Mouse (Mus musculus) E14TG2a.4 (cell line): Measurements from ENCODE around the gene Ccdc177.

ENCODE experiments used
- H3K27me3 ChIP-seq: 2 replicates; pipeline ENCODE4 v1.6.1; 2014; ENCODE audit warnings: low read length, control low read depth; ENCODE audit not compliant: insufficient read depth
- H3K36me3 ChIP-seq: 2 replicates; pipeline ENCODE4 v1.6.1; 2014; ENCODE audit warnings: low read length, control low read depth; ENCODE audit not compliant: insufficient read depth
- H3K4me1 ChIP-seq: replicated peaks from 2 replicates; pipeline ENCODE4 v1.6.1; 2014; ENCODE audit warnings: low read depth, low read length, control low read depth
- H3K4me3 ChIP-seq: replicated peaks from 2 replicates; pipeline ENCODE4 v1.5.1; 2014; ENCODE audit warnings: mild to moderate bottlenecking, low read length
- H3K9me3 ChIP-seq: 2 replicates; pipeline ENCODE4 v1.6.1; 2014; ENCODE audit warnings: low read length, control low read depth
- CTCF ChIP-seq: conservative IDR thresholded peaks from 2 replicates; pipeline ENCODE4 v1.5.1; 2014; ENCODE audit warnings: low read length
- NANOG ChIP-seq: IDR thresholded peaks from 2 replicates; pipeline ENCODE4 v1.6.1; 2014; ENCODE audit warnings: borderline replicate concordance, low read length, mixed read lengths
- POU5F1 ChIP-seq: IDR thresholded peaks from 2 replicates; pipeline ENCODE4 v1.6.1; 2014; ENCODE audit warnings: low read length, borderline replicate concordance

Ccdc177 gene

GRCm38 (mm10) chr12:80778188-80778936 is 17.9 kb upstream of the Ccdc177 start:
- no peaks in the 10 kb centered on the region for H3K9me3 ChIP-seq
- peak overlapping the region; percentile 50 for H3K4me3 ChIP-seq
- H3K36me3 ChIP-seq = no peaks in the 10 kb centered on the region
- peaks cover 18% of the 10 kb centered on the region for H3K27me3 ChIP-seq
- H3K4me1 ChIP-seq = peaks cover 25% of the 10 kb centered on the region
- TF ChIP-seq POU5F1 = no peak
- TF ChIP-seq NANOG = no peak
- TF ChIP-seq CTCF = no peak

- Histone ChIP-seq H3K9me3 (no peaks in the 10 kb centered on the region), H3K4me1 (peaks cover 40% of the 10 kb centered on the region), H3K4me3 (no peak overlapping the region), H3K27me3 (peaks cover 18% of the 10 kb centered on the region), H3K36me3 (no peaks in the 10 kb centered on the region)
- TF ChIP-seq NANOG (no peak), POU5F1 (no peak), CTCF (no peak)
These were observed 15.7 kb upstream of the Ccdc177 start for GRCm38 (mm10) chr12:80776046-80776634.

- peaks cover 18% of the 10 kb centered on the region for H3K27me3 ChIP-seq
- H3K9me3 ChIP-seq = no peaks in the 10 kb centered on the region
- no peaks in the 10 kb centered on the region for H3K36me3 ChIP-seq
- TF ChIP-seq POU5F1 (no peak), CTCF (no peak), NANOG (no peak)
- no peak overlapping the region for H3K4me3 ChIP-seq
- peaks cover 40% of the 10 kb centered on the region for H3K4me1 ChIP-seq
These were observed 14.3 kb upstream of the Ccdc177 start for GRCm38 (mm10) chr12:80774786-80775185.

- Histone ChIP-seq H3K36me3 (no peaks in the 10 kb centered on the region), H3K9me3 (no peaks in the 10 kb centered on the region), H3K4me1 (peaks cover 27% of the 10 kb centered on the region), H3K4me3 (no peak overlapping the region), H3K27me3 (0 out of 2 replicates have a peak, but pooled peaks cover 2% of the 10 kb centered on the region)
- TF ChIP-seq CTCF = peak; percentile 96
- no peak for TF ChIP-seq NANOG
These were observed 9.2 kb upstream of the Ccdc177 start for GRCm38 (mm10) chr12:80769697-80770096.

- TF ChIP-seq POU5F1 = no peak
- TF ChIP-seq NANOG = no peak
- no peak for TF ChIP-seq CTCF
- peaks cover 24% of the 10 kb centered on the region for H3K4me1 ChIP-seq
- peaks cover 8% of the 10 kb centered on the region for H3K9me3 ChIP-seq
- peaks cover 36% of the 10 kb centered on the region for H3K27me3 ChIP-seq
- H3K36me3 ChIP-seq = no peaks in the 10 kb centered on the region
- no peak overlapping the region for H3K4me3 ChIP-seq
These were observed 3.6 kb upstream of the Ccdc177 start for GRCm38 (mm10) chr12:80764116-80764515.

- peaks cover 8% of the 10 kb centered on the region for H3K9me3 ChIP-seq
- H3K4me3 ChIP-seq = no peak overlapping the region
- H3K36me3 ChIP-seq = no peaks in the 10 kb centered on the region
- peaks cover 45% of the 10 kb centered on the region for H3K27me3 ChIP-seq
- H3K4me1 ChIP-seq = peaks cover 24% of the 10 kb centered on the region
- TF ChIP-seq POU5F1 = no peak
- TF ChIP-seq CTCF = no peak
- TF ChIP-seq NANOG = no peak
These were observed 2.5 kb upstream of the Ccdc177 start for GRCm38 (mm10) chr12:80762982-80763381.

GRCm38 (mm10) chr12:80759713-80760395 is 633 bp downstream of the Ccdc177 start:
- TF ChIP-seq CTCF = no peak
- no peak for TF ChIP-seq NANOG
- no peak for TF ChIP-seq POU5F1
- peaks cover 71% of the 10 kb centered on the region for H3K27me3 ChIP-seq
- H3K9me3 ChIP-seq = peaks cover 12% of the 10 kb centered on the region
- H3K4me3 ChIP-seq = peak overlapping the region; percentile 79
- H3K4me1 ChIP-seq = peaks cover 25% of the 10 kb centered on the region
- no peaks in the 10 kb centered on the region for H3K36me3 ChIP-seq

GRCm38 (mm10) chr12:80759387-80759712 is 1.1 kb downstream of the Ccdc177 start:
- peaks cover 75% of the 10 kb centered on the region for H3K27me3 ChIP-seq
- H3K9me3 ChIP-seq = peaks cover 12% of the 10 kb centered on the region
- TF ChIP-seq POU5F1 (no peak), CTCF (no peak), NANOG (no peak)
- peak overlapping the region; percentile 79 for H3K4me3 ChIP-seq
- H3K36me3 ChIP-seq = no peaks in the 10 kb centered on the region
- H3K4me1 ChIP-seq = peaks cover 25% of the 10 kb centered on the region
